Comparison of ENCODE assay signal across 13 mouse cellular contexts in genomic region chr3:101940418-101940817, GRCm38 (mm10).
"Had no signal": no experiment of that assay in that cellular context is flagged by ENCODE, and none has a peak within 500 bp of the region (broad histone marks: within the 10 kb centered on the region; RNA-seq: fewer than 3 reads in every experiment).

No protein-coding gene starts in this region.

- H3K36me3 ChIP-seq: lung, embryonic 15.5 days; midbrain, embryonic 13.5 days; midbrain, embryonic 15.5 days; neural tube, embryonic 12.5 days; stomach, embryonic 15.5 days had no signal

- DNase-seq: right cerebral cortex, postnatal 14 days; thymus, adult 2 months; thymus, postnatal 25 days; thymus, postnatal 4 days had no signal

- ATAC-seq: midbrain, embryonic 13.5 days; midbrain, embryonic 15.5 days had no signal

- H3K9me3 ChIP-seq: lung, embryonic 15.5 days; midbrain, embryonic 13.5 days; midbrain, embryonic 15.5 days; neural tube, embryonic 12.5 days; stomach, embryonic 15.5 days had no signal

- H3K4me3 ChIP-seq: lung, embryonic 15.5 days; megakaryocyte, embryonic 14.5 days; midbrain, embryonic 13.5 days; midbrain, embryonic 15.5 days; neural tube, embryonic 12.5 days; stomach, embryonic 15.5 days had no signal

- H3K27ac ChIP-seq: lung, embryonic 15.5 days; macrophage; midbrain, embryonic 13.5 days; midbrain, embryonic 15.5 days; neural tube, embryonic 12.5 days; stomach, embryonic 15.5 days; stomach, postnatal 0 days had no signal

- H3K4me2 ChIP-seq: lung, embryonic 15.5 days; midbrain, embryonic 11.5 days; midbrain, embryonic 13.5 days; midbrain, embryonic 15.5 days; neural tube, embryonic 12.5 days; stomach, embryonic 15.5 days had no signal

- H3K27me3 ChIP-seq: lung, embryonic 15.5 days; midbrain, embryonic 13.5 days; midbrain, embryonic 15.5 days; stomach, embryonic 15.5 days had no signal

- H3K4me1 ChIP-seq: midbrain, embryonic 15.5 days; neural tube, embryonic 12.5 days; stomach, embryonic 15.5 days had no signal

- H3K9ac ChIP-seq: lung, embryonic 15.5 days; midbrain, embryonic 13.5 days; midbrain, embryonic 15.5 days; neural tube, embryonic 12.5 days; stomach, embryonic 15.5 days had no signal
